Mouse (Mus musculus): Measurements from ENCODE around the gene Nphs1. TPM values are rescaled to one million over a fixed set of nuclear protein-coding genes. Genes with fewer than 3 reads are reported as not detected.

The Nphs1 gene
- 0.21 and 0.24 TPM in 2 replicates for polyA plus RNA-seq (2014; fragmentation: Nextera tagmentation; extraction: Ambion mirVana)

- ATAC-seq (replicated peaks; ENCODE audit: low FRiP score) (peak; percentile 69), DNase-seq (ENCODE audit: low spot score) (peak; percentile 74)
- H3K4me2 ChIP-seq (ENCODE audit: low read depth, low read length, severe bottlenecking), result peak within 1 kb of the TSS; percentile 38
- no peak within 1 kb of the TSS for H3K27ac ChIP-seq (ENCODE audit: low read depth, low read length)
- H3K4me1 ChIP-seq (replicated peaks; ENCODE audit: control insufficient read depth, insufficient read depth, low read length), result peaks cover 14% of the 10 kb centered on the region
- no peaks in the 10 kb centered on the region for H3K9me3 ChIP-seq (ENCODE audit: control insufficient read depth, low read length)
- 2% methylated on average over 16 of the region's 16 CpGs for WGBS
- peaks cover 85% of the 10 kb centered on the region for H3K27me3 ChIP-seq (ENCODE audit: control insufficient read depth, insufficient read depth, low read length)
- peak within 1 kb of the TSS; percentile 31; the same call in 1 of the 2 replicates for H3K9ac ChIP-seq (ENCODE audit: low read length)
- peak within 1 kb of the TSS; percentile 23 for H3K4me3 ChIP-seq (ENCODE audit: low read depth, low read length)
- H3K36me3 ChIP-seq (ENCODE audit: control insufficient read depth, insufficient read depth, low read length), result no peaks in the 10 kb centered on the region
These were observed at the start of gene Nphs1, which contains the start of gene Kirrel2 for GRCm38 (mm10) chr7:30457629-30458330. Nphs1 (plus strand) TSS chr7:30458315. Kirrel2 (minus strand) TSS chr7:30457690.

- Histone ChIP-seq H3K27ac (ENCODE audit: low read depth, low read length) (no peak overlapping the region), H3K9me3 (ENCODE audit: control insufficient read depth, low read length) (no peaks in the 10 kb centered on the region), H3K4me1 (replicated peaks; ENCODE audit: control insufficient read depth, insufficient read depth, low read length) (no peaks in the 10 kb centered on the region), H3K27me3 (ENCODE audit: control insufficient read depth, insufficient read depth, low read length) (no peaks in the 10 kb centered on the region), H3K36me3 (ENCODE audit: control insufficient read depth, insufficient read depth, low read length) (no peaks in the 10 kb centered on the region), H3K9ac (ENCODE audit: low read length) (no peak overlapping the region), H3K4me3 (ENCODE audit: low read depth, low read length) (no peak overlapping the region), H3K4me2 (ENCODE audit: low read depth, low read length, severe bottlenecking) (no peak overlapping the region)
- no peak for ATAC-seq (replicated peaks; ENCODE audit: low FRiP score)
- DNase-seq (ENCODE audit: low spot score), result no peak
- 88% methylated on average over 3 of the region's 3 CpGs for WGBS
These were observed 49.5 kb upstream of the Nphs1 start for GRCm38 (mm10) chr7:30408639-30409038.

- Histone ChIP-seq H3K36me3 (ENCODE audit: control insufficient read depth, insufficient read depth, low read length) (no peaks in the 10 kb centered on the region), H3K9me3 (ENCODE audit: control insufficient read depth, low read length) (no peaks in the 10 kb centered on the region), H3K27me3 (ENCODE audit: control insufficient read depth, insufficient read depth, low read length) (no peaks in the 10 kb centered on the region), H3K27ac (ENCODE audit: low read depth, low read length) (no peak overlapping the region), H3K4me1 (replicated peaks; ENCODE audit: control insufficient read depth, insufficient read depth, low read length) (no peaks in the 10 kb centered on the region), H3K4me2 (ENCODE audit: low read depth, low read length, severe bottlenecking) (no peak overlapping the region), H3K9ac (ENCODE audit: low read length) (no peak overlapping the region), H3K4me3 (ENCODE audit: low read depth, low read length) (no peak overlapping the region)
- DNase-seq (ENCODE audit: low spot score) (no peak), ATAC-seq (replicated peaks; ENCODE audit: low FRiP score) (no peak)
- WGBS, result 85% methylated on average over 2 of the region's 2 CpGs
These were observed 48.3 kb upstream of the Nphs1 start for GRCm38 (mm10) chr7:30409789-30410188.

- Histone ChIP-seq H3K9me3 (ENCODE audit: control insufficient read depth, low read length) (no peaks in the 10 kb centered on the region), H3K27me3 (ENCODE audit: control insufficient read depth, insufficient read depth, low read length) (no peaks in the 10 kb centered on the region), H3K4me2 (ENCODE audit: low read depth, low read length, severe bottlenecking) (no peak overlapping the region), H3K9ac (ENCODE audit: low read length) (no peak overlapping the region), H3K4me1 (replicated peaks; ENCODE audit: control insufficient read depth, insufficient read depth, low read length) (no peaks in the 10 kb centered on the region), H3K36me3 (ENCODE audit: control insufficient read depth, insufficient read depth, low read length) (no peaks in the 10 kb centered on the region), H3K27ac (ENCODE audit: low read depth, low read length) (no peak overlapping the region), H3K4me3 (ENCODE audit: low read depth, low read length) (no peak overlapping the region)
- 80% methylated on average over 3 of the region's 3 CpGs for WGBS
- DNase-seq (ENCODE audit: low spot score) (no peak), ATAC-seq (replicated peaks; ENCODE audit: low FRiP score) (no peak)
These were observed 47.1 kb upstream of the Nphs1 start for GRCm38 (mm10) chr7:30411023-30411422.

GRCm38 (mm10) chr7:30412735-30413147, 45.4 kb upstream of the Nphs1 start:
- Histone ChIP-seq H3K4me2 (ENCODE audit: low read depth, low read length, severe bottlenecking) (no peak overlapping the region), H3K9ac (ENCODE audit: low read length) (no peak overlapping the region), H3K36me3 (ENCODE audit: control insufficient read depth, insufficient read depth, low read length) (no peaks in the 10 kb centered on the region), H3K27ac (ENCODE audit: low read depth, low read length) (no peak overlapping the region), H3K27me3 (ENCODE audit: control insufficient read depth, insufficient read depth, low read length) (no peaks in the 10 kb centered on the region), H3K4me3 (ENCODE audit: low read depth, low read length) (no peak overlapping the region), H3K4me1 (replicated peaks; ENCODE audit: control insufficient read depth, insufficient read depth, low read length) (no peaks in the 10 kb centered on the region), H3K9me3 (ENCODE audit: control insufficient read depth, low read length) (no peaks in the 10 kb centered on the region)
- ATAC-seq (replicated peaks; ENCODE audit: low FRiP score) (no peak), DNase-seq (ENCODE audit: low spot score) (no peak)
- 66% methylated on average over 4 of the region's 4 CpGs for WGBS

- Histone ChIP-seq H3K9me3 (ENCODE audit: control insufficient read depth, low read length) (no peaks in the 10 kb centered on the region), H3K4me2 (ENCODE audit: low read depth, low read length, severe bottlenecking) (no peak within 1 kb of the TSS), H3K9ac (ENCODE audit: low read length) (no peak within 1 kb of the TSS), H3K36me3 (ENCODE audit: control insufficient read depth, insufficient read depth, low read length) (no peaks in the 10 kb centered on the region), H3K4me1 (replicated peaks; ENCODE audit: control insufficient read depth, insufficient read depth, low read length) (no peaks in the 10 kb centered on the region), H3K27ac (ENCODE audit: low read depth, low read length) (no peak within 1 kb of the TSS), H3K4me3 (ENCODE audit: low read depth, low read length) (no peak within 1 kb of the TSS), H3K27me3 (ENCODE audit: control insufficient read depth, insufficient read depth, low read length) (no peaks in the 10 kb centered on the region)
- 79% methylated on average over 5 of the region's 5 CpGs for WGBS
- no peak for DNase-seq (ENCODE audit: low spot score)
- ATAC-seq (replicated peaks; ENCODE audit: low FRiP score), result no peak
These were observed 44.5 kb upstream of the Nphs1 start, which contains the start of gene Tyrobp for GRCm38 (mm10) chr7:30413596-30413995. Tyrobp (plus strand) TSS chr7:30413760.

GRCm38 (mm10) chr7:30417856-30418255, 40.3 kb upstream of the Nphs1 start:
- no peak overlapping the region for H3K27ac ChIP-seq (ENCODE audit: low read depth, low read length)
- ATAC-seq (replicated peaks; ENCODE audit: low FRiP score), result no peak
- peaks cover 6% of the 10 kb centered on the region; the same call in 1 of the 2 replicates for H3K4me1 ChIP-seq (replicated peaks; ENCODE audit: control insufficient read depth, insufficient read depth, low read length)
- H3K36me3 ChIP-seq (ENCODE audit: control insufficient read depth, insufficient read depth, low read length), result no peaks in the 10 kb centered on the region
- no peaks in the 10 kb centered on the region for H3K9me3 ChIP-seq (ENCODE audit: control insufficient read depth, low read length)
- no peak overlapping the region for H3K4me2 ChIP-seq (ENCODE audit: low read depth, low read length, severe bottlenecking)
- no peak overlapping the region for H3K9ac ChIP-seq (ENCODE audit: low read length)
- no peaks in the 10 kb centered on the region for H3K27me3 ChIP-seq (ENCODE audit: control insufficient read depth, insufficient read depth, low read length)
- 82% methylated on average over 9 of the region's 9 CpGs for WGBS
- H3K4me3 ChIP-seq (ENCODE audit: low read depth, low read length), result no peak overlapping the region
- no peak for DNase-seq (ENCODE audit: low spot score)

GRCm38 (mm10) chr7:30419561-30420499, 38.3 kb upstream of the Nphs1 start, which contains the start of gene Hcst:
Hcst (minus strand) TSS chr7:30419854.
- Histone ChIP-seq H3K27me3 (ENCODE audit: control insufficient read depth, insufficient read depth, low read length) (no peaks in the 10 kb centered on the region), H3K9me3 (ENCODE audit: control insufficient read depth, low read length) (no peaks in the 10 kb centered on the region), H3K4me1 (replicated peaks; ENCODE audit: control insufficient read depth, insufficient read depth, low read length) (peaks cover 7% of the 10 kb centered on the region; the same call in 1 of the 2 replicates), H3K4me2 (ENCODE audit: low read depth, low read length, severe bottlenecking) (no peak within 1 kb of the TSS), H3K4me3 (ENCODE audit: low read depth, low read length) (no peak within 1 kb of the TSS), H3K9ac (ENCODE audit: low read length) (no peak within 1 kb of the TSS), H3K36me3 (ENCODE audit: control insufficient read depth, insufficient read depth, low read length) (no peaks in the 10 kb centered on the region), H3K27ac (ENCODE audit: low read depth, low read length) (no peak within 1 kb of the TSS)
- DNase-seq (ENCODE audit: low spot score), result no peak
- 78% methylated on average over 10 of the region's 10 CpGs for WGBS
- no peak for ATAC-seq (replicated peaks; ENCODE audit: low FRiP score)
